Mouse (Mus musculus) adrenal gland, adult (tissue): ENCODE measurements around the gene Atp6v1e1.
A peak's percentile ranks its signal among the peaks of the same experiment; 100 is the strongest.
"Not testable (repeated sequence)": the region's sequence is repeated elsewhere in the genome, so short reads cannot be mapped to it uniquely, and the experiment has no call there.

ENCODE experiments used
- DNase-seq, 2 experiments: peaks; one replicate each; pipeline ENCODE4 v3.0.0; 2022 to 2023; ENCODE audit warnings: low spot score in 1 of 2; ENCODE audit not compliant: inconsistent age in 2 of 2

Gene Atp6v1e1

DNA sequence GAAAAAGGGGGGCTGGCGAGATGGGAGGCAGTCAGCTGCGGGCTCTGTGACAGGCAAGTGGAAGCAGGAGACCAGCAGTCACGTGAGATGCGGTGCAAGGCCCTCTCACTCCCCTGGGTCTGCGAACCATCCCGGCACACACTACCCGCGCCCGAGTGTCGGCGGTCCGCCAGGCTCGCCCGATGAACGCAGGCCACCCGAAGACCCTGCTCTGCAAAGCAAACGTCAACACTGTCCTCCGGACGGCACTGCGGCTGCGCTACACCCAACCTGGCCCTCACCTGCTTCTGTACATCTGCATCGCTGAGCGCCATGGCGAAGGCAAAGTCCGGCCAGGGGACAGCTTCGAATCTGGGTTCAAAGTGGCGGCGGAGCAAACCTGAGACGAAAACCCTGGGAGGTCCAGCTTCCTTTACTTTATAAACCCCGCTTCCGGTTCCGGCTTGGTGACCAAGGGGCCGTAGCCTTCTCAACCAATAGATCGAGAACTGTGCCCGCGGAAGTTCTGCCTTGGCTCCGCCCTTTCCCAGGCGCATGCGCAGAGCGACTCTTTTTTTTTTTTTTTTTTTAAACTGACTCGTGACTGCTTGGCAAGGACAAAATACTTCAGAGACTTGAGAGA, at the start of gene Atp6v1e1:
TSS of gene Atp6v1e1 (minus strand) at position 487 of the 622 bp plus-strand sequence.
- peak; percentile 95 to 97 for DNase-seq

DNA sequence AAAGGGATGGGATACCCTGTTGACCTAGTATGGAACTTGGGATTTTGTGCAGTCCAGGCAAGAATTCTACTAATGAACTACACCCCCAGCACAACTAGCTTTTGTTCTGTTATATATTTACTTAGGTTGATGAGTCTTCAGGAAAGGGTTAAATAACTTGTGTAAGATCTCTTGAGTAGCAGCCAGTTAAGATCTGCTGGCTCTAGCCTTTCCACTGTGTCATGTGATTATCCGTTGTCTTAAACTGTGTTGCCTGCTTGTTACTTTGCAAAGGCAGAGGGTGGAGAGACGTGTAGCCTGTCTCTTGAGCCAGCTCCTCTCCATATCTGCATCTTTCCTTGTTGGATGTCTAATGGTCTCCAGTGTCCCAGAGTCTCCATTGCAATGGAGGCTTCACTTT, 48.7 kb upstream of the Atp6v1e1 start:
- DNase-seq = peak in 1 of 2 experiments; percentile 18

DNA sequence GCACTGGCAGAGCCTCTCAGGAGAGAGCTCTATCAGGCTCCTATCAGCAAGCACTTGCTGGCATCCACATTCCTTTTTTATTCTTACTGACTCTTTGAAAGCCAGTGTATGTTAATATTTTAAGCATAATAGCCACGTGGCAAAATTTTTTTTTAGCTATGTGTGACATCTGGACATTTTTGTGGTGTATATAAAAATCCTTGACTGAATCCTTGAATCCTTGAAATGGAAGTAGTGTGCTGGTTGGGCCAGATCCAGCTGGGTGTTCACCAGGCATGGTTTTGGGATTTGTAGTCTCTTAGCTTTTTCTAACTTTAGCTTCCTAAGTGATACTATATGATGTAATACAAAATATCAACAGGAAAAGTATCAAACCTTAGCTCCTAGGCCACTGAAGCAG, 46.2 kb upstream of the Atp6v1e1 start:
- DNase-seq = peak; percentile 14 to 57

DNA sequence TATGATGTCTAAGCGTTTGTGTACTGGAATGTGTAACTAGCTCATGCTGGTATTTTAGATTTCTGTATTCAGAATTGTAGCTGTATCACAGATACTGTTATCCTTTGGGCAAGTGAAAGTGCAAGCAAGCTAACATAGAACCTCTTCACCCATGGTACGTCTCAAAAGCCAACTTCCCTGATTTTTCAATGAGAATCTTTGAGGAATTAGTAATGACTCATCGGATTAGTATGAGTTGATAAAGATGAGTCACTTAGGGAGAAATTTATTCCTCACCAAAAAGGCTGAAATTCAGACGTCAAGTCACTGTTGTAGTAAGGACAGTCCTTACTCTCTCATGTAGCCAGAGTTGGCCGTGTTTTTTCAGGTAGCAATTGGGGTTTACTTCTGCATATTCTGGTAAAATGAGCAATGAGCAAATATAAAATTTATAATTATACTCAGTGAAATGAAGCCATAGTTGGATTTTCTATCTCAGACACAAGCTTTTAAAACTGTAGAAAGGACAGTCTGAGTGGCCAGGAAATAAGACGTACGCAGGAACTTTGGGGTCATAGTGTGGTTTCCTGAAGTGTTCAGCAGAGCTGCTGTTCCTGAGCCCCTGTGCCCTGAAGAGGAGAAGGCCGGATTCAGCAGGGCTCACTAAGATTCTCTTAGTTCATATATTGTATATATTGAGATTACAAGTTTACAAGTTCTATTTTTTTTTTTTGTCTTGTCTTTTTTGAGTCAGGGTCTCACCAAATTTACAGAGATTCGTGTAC, 43.6 kb upstream of the Atp6v1e1 start:
- peak in 1 of 2 experiments; percentile 68 for DNase-seq

DNA sequence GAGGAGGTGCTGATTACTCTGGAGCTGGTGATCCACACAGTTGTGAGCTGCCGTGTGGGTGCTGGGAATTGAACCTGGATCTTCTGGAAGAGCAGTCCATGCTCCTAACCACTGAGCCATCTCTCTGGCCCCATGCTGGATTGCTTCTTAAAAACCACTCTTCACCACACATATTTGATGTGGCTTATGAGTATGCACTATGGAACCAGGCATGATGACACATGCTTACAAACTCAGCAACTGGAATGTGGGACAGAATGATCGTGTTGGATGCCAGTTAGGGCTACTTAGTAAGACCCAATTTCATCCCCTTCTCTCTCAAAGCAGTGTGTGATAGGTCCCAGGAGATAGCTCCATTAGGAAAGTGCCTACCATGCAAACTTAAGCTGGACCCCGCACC, 37.5 kb upstream of the Atp6v1e1 start:
- peak in 1 of 2 experiments; percentile 17 for DNase-seq

DNA sequence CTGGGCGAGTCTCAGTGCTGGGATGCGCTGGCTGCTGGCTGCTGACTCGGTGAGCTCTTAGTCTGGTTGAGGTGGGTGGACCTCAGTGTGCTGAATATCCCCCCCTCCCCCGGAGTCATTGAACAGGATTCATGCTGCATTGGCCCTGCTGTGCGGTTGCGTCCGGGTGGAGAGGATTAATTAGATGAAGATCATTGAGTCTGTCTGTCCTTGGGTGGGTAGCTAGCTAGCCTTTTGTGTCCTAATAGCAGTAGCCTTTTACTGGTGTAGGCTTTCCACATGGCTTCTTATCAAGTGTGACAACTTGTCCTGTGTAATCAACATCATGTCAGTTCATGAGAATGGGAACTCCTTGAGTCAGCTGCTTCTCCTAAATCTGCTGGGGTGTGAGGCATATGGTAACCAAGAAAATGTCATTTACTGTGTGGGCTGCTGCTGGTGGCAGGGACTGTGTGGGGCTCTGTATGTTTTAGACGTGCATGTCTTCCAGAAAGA, 35.7 kb upstream of the Atp6v1e1 start:
- DNase-seq = peak in 1 of 2 experiments; percentile 32

DNA sequence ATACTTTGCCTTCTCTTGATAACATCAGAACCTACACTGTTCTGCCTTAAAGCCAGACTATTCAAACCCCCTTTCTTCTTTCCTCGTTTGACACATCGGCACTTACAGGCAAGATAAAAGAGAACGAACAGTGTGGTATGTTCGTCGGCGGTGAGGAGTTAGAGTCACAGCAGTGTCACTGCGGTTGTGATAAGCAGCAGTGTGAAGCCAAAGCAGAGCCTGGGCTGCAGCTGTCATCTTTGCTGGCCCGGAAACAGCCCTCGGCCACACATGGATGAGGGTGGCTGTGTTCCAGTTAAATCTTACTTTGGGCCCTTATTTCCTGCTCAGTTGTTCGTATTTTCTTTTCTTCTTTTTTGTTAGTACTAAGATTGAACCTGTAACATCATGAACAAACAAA, 31.8 kb upstream of the Atp6v1e1 start:
- DNase-seq = no peak

DNA sequence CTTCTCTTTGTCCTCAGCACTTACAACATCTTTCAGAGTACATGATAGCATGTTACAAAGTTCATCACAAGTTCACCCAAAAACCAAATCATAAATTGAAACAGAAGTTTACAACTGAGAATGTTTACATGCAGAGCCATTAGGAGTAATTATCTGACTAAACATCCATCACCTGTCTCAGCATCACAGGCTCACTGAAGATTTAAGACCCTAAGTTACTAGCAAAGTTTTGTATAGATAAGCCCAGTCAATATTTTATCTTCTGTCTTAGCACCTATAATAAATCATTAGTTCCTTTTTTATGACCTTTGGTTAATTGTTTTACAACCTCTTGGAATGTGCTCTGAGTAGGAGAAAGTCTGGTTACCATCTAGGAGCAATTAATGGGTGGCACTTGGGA, 28.1 kb upstream of the Atp6v1e1 start:
- not testable (repeated sequence) for DNase-seq

DNA sequence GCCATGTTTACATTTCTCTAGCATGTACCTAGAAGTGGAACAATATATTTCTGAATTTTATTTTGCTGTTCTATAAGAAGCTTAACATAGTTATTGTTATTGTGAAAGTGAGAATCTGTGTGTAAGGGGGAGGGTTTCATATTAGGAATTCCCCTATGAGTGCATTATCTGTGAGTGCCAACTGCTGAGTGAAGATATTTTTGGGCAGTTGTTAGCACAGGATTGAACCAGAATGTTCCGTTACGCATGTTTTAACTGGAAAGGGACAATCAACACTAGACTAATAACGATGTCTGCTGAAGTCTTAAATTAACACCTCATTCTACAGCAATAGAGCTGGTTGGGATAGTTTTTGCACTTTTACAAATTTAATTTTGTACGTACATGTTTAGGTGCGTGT, 19.2 kb upstream of the Atp6v1e1 start:
- no peak for DNase-seq

DNA sequence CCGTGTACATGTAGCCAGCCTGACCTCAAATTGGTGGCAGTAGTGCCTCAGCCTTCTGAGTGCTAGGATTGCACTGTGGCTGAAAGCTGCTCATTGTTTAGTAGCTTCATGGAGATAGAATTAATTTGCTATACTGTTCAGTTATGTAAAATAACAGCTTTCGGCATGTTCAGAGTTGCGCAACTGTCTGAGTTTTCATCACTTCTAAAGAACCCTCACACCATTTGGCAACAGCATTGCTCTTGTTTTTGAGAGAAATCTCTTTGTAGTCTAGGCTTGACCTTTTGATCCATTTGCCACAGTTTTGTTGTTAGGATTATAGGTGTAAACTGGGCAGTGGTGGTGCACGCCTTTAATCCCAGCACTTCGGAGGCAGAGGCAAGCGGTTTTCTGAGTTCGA, 17.7 kb upstream of the Atp6v1e1 start:
- peak in 1 of 2 experiments; percentile 36 for DNase-seq

DNA sequence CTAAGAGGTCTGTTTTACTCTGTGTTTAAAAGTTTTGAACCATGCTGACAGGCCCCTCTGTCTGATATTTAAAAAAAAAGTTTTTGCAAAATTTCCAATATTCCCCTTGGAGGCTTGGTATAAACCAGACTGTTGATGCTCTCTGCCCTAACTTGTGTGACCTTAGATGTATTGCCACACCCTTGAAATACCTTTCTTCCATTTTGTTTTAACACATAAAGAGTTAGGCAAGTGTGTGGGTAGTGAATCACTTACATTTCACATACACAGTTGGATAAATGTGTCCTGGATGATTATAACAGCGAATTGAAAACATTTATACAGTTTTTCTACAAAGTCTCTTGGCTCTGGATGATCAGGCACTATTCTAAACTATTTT, 14.5 kb upstream of the Atp6v1e1 start:
- DNase-seq = no peak

DNA sequence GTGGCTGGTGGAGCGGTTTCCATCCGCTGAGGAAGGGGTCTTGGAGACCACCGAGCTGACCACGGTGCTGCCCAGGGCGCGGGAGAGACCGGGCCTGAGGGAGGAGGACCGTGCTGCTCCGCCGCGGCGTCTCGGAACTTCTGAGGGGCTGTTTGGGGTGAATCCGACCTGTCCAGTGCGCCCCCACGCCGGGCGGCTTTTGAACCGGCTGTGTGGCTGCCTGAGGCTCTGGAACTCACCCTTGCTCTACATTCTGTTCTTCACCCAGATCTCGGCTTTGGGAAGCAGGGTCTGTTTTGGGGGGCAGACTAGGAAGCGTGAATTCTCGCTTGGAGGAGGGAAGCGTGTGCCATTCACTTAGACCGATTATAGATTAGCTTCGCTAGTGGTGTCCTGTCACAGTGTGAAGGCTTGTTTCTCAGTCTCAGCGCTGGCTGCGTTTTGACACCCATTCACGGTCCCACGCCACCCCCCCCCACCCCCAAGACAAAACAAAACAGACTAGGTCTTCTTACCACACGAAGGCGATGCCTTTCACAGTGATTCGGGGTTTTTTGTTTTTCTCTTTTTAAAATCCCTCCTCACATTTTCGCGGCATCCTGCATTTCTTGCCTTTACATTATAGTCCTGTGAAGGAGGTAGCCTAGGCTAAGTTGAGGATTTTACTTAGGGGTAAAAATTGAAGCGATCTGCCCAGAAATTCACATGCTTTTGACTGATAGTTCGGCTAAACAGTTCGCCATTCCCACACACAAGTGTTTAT, 14.0 kb upstream of the Atp6v1e1 start:
- DNase-seq = no peak

DNA sequence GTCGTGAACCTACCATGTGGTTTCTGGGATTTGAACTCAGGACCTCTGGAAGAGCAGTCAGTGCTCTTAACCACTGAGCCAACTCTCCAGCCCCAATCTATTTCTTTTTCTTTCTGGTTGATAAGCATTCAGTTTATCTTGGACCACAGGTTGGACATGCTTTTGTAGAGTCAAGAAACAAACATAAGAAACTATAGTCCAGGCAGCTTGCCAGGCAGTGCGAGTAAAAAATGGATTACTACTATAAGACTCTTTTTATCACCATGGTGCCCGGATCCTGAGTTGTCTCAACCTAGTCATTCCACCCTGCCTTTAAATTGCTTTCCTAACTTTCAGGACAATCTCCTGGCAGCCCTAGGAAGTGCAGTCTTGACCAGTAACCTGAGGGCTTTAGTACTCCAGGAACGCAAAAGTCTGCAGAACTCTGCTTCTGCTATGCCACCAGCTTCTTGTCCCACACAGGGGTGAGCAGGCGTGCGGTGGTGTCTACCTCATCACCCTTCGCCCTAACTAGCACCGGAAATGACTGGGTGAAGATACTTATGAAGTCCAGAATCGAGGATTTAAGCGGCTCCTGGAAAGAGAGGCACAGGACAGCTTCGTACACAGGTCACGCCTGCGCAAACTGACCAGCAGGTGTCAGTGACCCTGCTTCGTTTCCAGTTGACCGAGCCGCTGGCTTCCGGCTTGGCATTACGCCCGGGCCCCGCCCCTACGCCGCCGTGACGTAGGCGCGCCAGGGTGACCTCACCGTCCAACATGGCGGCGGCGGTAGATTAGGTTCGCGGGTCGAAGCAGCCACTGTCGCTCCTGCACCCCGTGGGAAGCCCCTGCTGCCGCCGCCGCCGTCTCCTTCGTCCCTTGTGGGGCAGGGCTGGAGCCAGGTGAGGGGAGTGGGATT, 13.1 kb upstream of the Atp6v1e1 start, which contains the start of gene Bcl2l13:
TSS of gene Bcl2l13 (plus strand) at position 739 of the 901 bp plus-strand sequence.
- peak; percentile 97 to 99 for DNase-seq

DNA sequence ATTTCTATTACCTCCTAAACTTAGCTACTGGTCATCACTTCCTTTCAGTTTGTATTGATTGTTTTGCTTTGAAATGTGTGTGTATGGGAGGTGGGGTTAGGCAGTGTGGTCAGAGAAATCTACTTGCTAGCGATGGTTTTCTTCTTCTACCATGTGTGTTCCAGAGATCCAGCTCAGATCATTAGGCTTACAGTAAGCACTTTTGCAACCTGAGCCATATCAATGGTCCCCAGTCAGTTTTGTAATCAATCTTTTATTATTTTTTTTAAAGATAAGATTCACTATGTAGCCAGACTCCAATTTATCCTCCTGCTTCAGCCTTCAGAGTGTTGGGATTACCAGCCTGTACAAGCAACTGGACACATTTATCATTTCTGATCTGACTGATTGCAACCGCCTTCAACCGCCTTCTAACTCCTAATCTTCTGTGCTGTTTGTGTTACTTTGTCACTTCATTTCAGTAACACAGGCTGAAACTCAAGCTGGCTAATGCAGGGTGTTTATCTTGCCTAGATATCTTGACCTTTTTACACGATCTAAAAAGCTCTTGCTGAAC, 12.3 kb upstream of the Atp6v1e1 start:
- DNase-seq = no peak

DNA sequence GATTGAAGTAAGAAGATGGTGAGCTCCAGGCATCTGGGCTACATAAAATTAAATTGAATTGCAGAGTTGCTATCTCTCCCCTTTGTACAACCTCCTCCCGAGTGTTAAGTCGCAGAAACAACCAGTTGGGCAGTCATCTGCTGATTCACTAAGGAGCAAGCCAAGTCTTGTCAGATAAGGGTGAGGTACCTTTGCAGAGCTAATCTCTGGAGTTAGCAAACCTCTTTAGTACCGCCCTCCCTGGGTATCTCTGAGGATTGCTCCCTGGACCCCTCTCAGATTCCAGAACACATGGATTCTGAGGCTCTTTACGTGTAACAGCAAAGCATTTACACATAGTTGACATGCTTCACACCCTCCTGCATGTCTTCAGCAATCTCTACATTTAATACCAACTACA, 9.5 kb upstream of the Atp6v1e1 start:
- DNase-seq = no peak

DNA sequence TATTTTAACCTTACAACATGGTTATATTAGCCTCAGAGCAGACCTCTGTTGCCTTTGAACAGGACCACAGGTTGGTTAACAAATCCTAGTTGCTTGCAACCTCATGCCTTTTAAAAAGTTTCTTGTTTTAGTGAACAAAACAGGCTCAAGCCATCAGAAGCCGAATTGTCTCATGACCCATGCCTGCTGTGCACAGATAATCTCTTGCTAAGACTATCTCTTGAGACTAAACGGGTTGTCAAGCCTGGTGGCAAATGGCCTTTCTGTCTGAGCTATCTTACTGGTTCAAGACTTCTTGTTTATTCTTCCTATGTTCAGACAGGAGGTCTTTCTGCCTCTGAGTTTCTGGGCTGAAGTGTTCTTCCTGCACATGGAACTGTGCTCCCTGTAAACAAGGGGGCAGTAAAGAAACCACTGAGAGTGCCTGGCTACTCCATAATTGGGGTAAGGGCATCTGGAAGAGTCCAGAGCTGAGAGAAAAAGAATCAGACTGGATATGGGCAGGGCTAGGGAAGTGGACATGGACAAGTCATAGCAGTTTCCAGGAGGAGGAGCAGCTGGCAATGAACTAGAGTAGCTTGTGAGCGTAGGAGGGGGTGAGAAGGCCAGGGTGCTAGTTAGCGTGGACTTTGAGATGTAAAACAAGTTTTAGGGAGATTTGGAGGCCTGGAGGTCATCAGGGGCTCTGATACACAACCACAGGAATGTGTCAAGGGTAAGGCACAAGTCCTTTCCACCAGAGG, 8.4 kb upstream of the Atp6v1e1 start:
- no peak for DNase-seq

DNA sequence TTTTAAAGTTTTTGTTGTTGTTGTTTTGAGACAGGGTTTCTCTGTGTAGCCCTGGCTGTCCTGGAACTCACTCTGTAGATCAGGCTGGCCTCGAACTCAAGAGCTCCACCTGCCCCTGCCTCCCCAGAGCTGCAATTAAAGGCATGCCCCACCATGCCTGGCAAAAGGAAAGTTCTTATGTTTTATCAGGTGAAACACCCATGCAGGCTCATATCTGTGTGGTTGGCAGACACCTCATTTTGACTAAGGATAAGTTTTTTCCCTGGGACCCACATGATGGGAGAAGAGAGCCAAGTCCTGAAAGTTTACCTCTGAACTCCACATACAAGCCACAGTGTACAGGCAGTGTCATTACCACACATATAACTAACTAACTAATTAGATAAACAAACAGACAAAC, 7.5 kb upstream of the Atp6v1e1 start:
- DNase-seq = no peak

DNA sequence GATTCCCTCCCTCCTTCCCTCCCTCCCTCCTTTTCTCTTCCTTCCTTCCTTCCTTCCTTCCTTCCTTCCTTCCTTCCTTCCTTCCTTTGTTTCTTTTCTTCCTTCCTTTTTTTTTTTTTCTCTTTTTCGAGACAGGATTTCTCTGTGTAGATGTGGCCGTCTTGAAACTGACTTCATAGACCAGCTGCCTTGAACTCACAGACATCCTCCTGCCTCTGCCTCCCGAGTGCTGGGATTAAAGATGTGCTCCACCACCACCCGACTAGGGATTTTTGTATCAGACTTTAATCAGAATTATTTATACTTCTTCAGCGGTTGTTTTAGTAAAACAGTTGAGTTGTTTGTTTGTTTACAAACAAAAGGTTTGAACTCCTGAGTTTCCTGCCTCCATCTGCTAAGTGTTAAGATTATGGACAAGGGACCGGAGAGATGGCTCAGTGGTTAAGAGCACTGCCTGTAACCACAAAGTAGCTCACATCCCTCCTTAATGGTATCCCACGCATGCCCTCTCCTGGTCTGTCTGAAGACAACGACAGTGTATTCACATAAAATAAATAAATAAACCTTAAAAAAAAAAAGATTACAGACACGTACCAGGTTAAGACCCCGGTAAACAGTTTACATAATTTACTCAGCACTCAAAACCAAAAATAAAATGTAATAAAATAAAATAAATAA, 483 bp upstream of the Atp6v1e1 start:
- peak in 1 of 2 experiments; percentile 61 for DNase-seq

DNA sequence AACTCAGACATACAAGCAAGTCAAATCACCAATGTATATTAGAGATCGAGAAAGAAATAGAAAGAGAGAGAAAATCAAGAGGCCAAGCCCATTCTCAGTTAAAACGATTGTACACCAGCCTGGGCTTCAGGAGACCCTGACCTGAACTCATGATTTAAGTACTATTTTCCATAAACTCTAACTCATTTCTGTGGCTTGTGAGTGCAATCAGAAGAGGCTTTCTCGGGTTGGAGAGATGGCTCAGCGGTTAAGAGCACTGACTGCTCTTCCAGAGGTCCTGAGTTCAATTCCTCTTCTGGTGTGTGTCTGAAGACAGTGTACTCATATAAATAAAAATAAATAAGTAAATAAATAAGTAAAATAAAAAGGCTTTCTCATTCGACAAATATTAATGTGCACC, 878 bp downstream of the Atp6v1e1 start:
- DNase-seq = no peak
